Mouse (Mus musculus): ENCODE results near the gene Gm43064. TPM values are rescaled to one million over a fixed set of nuclear protein-coding genes. Genes with fewer than 3 reads are reported as not detected.
"Not testable (repeated sequence)": the region's sequence is repeated elsewhere in the genome, so short reads cannot be mapped to it uniquely, and the experiment has no call there.

Gene Gm43064
- polyA plus RNA-seq, 1 experiment, result not detected

DNA sequence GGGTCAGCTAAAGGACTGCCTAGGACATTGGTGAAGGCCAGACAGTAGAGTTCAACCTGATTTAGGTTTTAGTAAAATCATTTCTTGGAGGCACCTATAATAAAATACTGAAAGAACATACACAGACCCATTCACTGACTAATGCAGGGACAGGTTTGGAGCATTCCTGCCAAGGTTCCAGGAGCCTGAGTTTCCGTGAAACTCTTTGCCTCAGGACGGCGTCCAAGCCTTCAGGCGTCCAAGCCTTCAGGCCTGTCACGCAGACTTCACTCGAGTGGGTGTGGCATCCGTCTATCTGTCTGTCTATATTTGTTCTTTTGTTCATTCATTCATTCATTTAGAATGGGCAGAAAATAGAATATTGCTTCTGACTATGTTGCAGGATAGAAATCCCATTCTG lies 21.8 kb downstream of the Gm43064 start:
- no peak overlapping the region for H3K27ac ChIP-seq (ENCODE audit: insufficient read depth, low read depth, low read length)
- peaks cover 26% of the 10 kb centered on the region for H3K4me1 ChIP-seq (ENCODE audit: control insufficient read depth, insufficient read depth, low read length)
- TF ChIP-seq CTCF (IDR thresholded peaks at IDR 0.05; ENCODE audit: low read depth, low read length), result no peak
- TF ChIP-seq POLR2A (IDR thresholded peaks at IDR 0.05; ENCODE audit: borderline replicate concordance, low read depth, low read length), result no peak
- H3K4me3 ChIP-seq (ENCODE audit: insufficient read depth, low read length), result no peak overlapping the region

DNA sequence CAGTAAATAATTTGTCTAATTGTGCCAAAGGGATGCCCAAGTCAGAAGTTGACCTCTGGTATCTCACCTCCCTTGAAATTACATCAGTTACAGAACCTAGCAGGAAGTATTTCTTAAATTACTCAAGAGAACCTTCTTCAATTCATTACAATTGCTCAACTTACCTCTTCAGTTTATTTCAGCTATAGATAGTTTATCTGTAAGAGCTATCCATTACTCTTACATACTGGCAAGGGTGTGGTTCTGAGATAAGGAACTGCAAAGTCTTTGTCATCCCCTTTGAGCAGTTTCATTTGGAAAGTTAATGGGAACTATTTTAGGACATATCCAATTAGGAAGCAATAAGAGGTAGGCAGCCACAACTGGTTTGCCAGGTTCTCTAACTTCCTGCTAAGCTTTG lies 23.1 kb downstream of the Gm43064 start, which contains the start of gene Bcl2l15:
TSS of gene Bcl2l15 (plus strand) at position 176 of the 400 bp plus-strand sequence.
- Histone ChIP-seq H3K27ac (ENCODE audit: insufficient read depth, low read depth, low read length) (no peak within 1 kb of the TSS), H3K4me1 (ENCODE audit: control insufficient read depth, insufficient read depth, low read length) (peaks cover 26% of the 10 kb centered on the region), H3K4me3 (ENCODE audit: insufficient read depth, low read length) (no peak within 1 kb of the TSS)
- TF ChIP-seq POLR2A (IDR thresholded peaks at IDR 0.05; ENCODE audit: borderline replicate concordance, low read depth, low read length) (no peak), CTCF (IDR thresholded peaks at IDR 0.05; ENCODE audit: low read depth, low read length) (no peak)

DNA sequence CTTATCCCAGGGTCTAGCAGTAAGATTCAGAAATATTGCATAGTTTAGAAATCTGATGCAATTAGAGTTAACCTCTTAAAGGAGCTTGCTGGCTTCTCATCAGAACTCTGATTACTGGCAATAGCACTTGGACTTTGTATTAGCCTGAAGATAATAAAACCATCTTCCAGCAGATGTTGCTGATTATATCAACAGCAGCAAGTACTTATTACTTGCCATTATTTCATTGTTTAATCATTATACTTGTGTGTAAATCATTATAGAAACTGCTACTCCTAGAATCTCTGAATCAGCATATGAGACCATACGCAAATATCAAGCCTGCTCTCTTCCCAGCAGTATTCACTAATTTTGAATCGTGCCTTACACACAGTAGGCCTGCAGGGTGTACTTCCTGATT lies 24.6 kb downstream of the Gm43064 start:
- TF ChIP-seq POLR2A (IDR thresholded peaks at IDR 0.05; ENCODE audit: borderline replicate concordance, low read depth, low read length), result no peak
- TF ChIP-seq CTCF (IDR thresholded peaks at IDR 0.05; ENCODE audit: low read depth, low read length), result no peak
- Histone ChIP-seq H3K27ac (ENCODE audit: insufficient read depth, low read depth, low read length) (no peak overlapping the region), H3K4me1 (ENCODE audit: control insufficient read depth, insufficient read depth, low read length) (peaks cover 26% of the 10 kb centered on the region), H3K4me3 (ENCODE audit: insufficient read depth, low read length) (no peak overlapping the region)

DNA sequence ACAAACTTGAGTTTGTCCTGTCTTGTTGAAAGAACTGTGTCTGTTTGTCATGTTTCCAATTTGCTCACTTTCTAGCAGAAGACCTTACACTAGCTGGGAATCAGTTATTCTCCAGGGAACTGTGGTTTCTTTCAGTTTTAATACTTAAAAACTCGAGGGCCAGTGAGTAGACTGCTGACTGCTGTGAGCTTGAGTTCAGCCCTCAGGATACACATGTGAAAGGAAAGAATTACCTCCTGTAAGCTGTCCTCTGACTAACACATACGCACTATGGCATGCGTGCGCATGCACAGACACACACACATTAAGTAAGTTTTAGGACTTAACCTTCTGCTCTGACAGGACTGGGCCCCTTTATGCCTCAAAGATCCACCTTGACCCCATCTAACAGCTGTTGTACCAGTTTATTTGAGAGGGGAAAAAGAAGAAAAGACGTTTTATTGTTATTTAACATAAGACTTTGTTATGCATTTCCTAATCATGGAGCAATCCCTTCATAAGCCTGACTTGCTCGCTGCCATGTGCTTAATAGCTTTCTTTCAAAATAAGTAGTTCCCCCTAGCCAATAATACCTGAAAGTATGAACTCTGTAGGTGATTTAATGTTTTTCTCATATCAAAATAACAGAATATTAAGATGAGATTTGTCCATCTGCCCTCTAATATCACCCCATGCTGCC lies 26.0 kb downstream of the Gm43064 start:
- no peak overlapping the region for H3K27ac ChIP-seq (ENCODE audit: insufficient read depth, low read depth, low read length)
- no peak overlapping the region for H3K4me3 ChIP-seq (ENCODE audit: insufficient read depth, low read length)
- peaks cover 20% of the 10 kb centered on the region for H3K4me1 ChIP-seq (ENCODE audit: control insufficient read depth, insufficient read depth, low read length)
- no peak for TF ChIP-seq POLR2A (IDR thresholded peaks at IDR 0.05; ENCODE audit: borderline replicate concordance, low read depth, low read length)
- no peak for TF ChIP-seq CTCF (IDR thresholded peaks at IDR 0.05; ENCODE audit: low read depth, low read length)

DNA sequence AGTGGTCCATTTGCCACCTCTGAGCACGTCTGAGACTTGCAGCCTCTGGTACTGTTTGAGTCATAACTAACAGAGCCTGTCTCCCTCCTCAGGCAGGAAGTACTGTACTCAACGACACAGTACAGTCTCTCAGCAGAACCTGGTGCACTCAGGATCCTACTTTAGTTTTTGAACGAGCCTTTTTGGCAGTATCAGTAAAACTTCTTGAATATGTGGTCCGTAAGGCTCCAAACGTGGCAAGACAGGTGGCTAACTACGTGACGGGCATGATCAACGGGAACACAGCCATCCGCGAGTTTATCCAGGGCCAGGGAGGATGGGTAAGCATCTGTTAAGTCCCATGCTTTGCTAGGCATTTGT lies 26.6 kb downstream of the Gm43064 start:
- Histone ChIP-seq H3K27ac (ENCODE audit: insufficient read depth, low read depth, low read length) (no peak overlapping the region), H3K4me1 (ENCODE audit: control insufficient read depth, insufficient read depth, low read length) (peaks cover 19% of the 10 kb centered on the region), H3K4me3 (ENCODE audit: insufficient read depth, low read length) (no peak overlapping the region)
- TF ChIP-seq POLR2A (IDR thresholded peaks at IDR 0.05; ENCODE audit: borderline replicate concordance, low read depth, low read length) (no peak), CTCF (IDR thresholded peaks at IDR 0.05; ENCODE audit: low read depth, low read length) (no peak)

DNA sequence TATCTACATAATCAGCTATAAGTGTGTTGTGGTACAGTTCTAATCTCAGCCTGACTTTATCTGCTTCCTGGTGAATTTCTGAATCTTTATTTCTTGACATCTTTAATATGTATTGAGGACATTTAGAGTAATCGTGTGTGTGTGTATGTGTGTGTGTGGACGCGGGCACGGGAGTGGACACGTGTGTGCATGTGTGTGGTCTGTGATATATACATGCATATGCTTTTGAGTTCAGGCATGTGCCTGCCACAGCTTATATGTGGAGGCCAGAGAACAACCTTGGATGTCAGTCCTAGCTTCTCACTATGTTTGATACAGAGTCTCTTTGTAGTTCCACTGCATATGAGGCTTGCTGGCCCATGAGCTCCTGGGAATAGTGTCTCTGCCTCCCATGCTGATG lies 27.1 kb downstream of the Gm43064 start:
- peaks cover 14% of the 10 kb centered on the region for H3K4me1 ChIP-seq (ENCODE audit: control insufficient read depth, insufficient read depth, low read length)
- no peak overlapping the region for H3K4me3 ChIP-seq (ENCODE audit: insufficient read depth, low read length)
- no peak overlapping the region for H3K27ac ChIP-seq (ENCODE audit: insufficient read depth, low read depth, low read length)
- TF ChIP-seq POLR2A (IDR thresholded peaks at IDR 0.05; ENCODE audit: borderline replicate concordance, low read depth, low read length), result no peak
- no peak for TF ChIP-seq CTCF (IDR thresholded peaks at IDR 0.05; ENCODE audit: low read depth, low read length)

DNA sequence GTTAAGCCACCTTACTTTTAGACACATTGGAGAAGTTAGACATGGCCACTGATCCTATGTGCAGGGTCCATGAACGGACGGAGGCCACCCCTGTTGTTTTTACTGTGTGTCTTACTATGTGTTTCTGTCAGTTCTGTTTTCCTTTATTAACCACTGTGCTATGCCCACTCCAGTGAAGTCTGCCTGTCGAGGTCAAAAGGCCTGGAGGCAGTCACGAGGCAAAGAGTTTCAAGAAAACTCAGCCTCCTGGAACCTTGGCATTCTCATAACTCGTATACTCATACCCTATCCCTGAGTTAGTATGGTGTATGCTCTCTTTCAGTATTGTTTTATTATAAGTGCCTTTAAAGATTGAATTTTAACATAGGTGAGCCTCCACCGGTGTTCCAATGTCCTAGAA lies 30.3 kb downstream of the Gm43064 start:
- TF ChIP-seq POLR2A (IDR thresholded peaks at IDR 0.05; ENCODE audit: borderline replicate concordance, low read depth, low read length) (no peak), CTCF (IDR thresholded peaks at IDR 0.05; ENCODE audit: low read depth, low read length) (no peak)
- 0 out of 2 replicates have a peak, but pooled peaks cover 2% of the 10 kb centered on the region for H3K4me1 ChIP-seq (ENCODE audit: control insufficient read depth, insufficient read depth, low read length)
- no peak overlapping the region for H3K27ac ChIP-seq (ENCODE audit: insufficient read depth, low read depth, low read length)
- H3K4me3 ChIP-seq (ENCODE audit: insufficient read depth, low read length), result no peak overlapping the region

DNA sequence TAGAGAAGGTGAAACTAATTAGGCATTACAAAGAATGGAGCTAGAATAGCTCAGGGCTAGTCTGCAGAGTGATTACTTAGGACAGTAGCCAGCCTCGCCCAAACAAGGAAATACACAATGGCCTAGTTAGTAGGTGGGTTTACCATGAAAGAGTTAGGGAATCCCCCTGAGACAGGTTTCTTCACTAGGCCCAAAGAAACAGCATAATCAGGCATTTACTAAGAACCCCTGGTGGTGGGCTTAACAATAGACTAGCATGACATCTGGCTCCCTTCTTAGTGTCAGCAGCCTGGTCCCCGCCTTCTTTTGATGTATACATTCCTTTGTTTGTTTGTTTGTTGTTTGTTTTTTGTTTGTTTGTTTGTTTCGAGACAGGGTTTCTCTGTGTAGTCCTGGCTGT lies 30.8 kb downstream of the Gm43064 start:
- not testable (repeated sequence) for H3K4me3 ChIP-seq (ENCODE audit: insufficient read depth, low read length); H3K27ac ChIP-seq (ENCODE audit: insufficient read depth, low read depth, low read length); H3K4me1 ChIP-seq (ENCODE audit: control insufficient read depth, insufficient read depth, low read length)

DNA sequence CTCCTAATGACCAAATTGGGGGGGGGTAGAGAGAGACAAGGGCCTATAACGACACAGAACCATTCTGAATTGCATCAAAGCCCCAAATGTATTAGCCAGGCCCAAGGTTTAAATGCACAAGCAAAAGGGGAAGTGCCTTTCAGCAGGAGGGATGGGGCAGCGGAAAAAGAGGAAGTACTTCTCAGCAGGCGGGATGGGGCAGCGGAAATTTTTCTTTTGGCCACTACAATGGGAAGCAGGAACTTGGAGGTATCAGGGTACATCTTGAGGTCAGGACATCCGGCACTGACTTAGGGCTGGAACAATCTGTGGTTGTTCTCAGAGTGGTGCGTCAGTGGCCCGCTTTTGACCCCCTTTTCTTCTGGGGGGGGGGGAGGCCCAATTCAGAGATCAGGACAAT lies 31.6 kb downstream of the Gm43064 start:
- H3K4me1 ChIP-seq (ENCODE audit: control insufficient read depth, insufficient read depth, low read length); H3K27ac ChIP-seq (ENCODE audit: insufficient read depth, low read depth, low read length): not testable (repeated sequence)

DNA sequence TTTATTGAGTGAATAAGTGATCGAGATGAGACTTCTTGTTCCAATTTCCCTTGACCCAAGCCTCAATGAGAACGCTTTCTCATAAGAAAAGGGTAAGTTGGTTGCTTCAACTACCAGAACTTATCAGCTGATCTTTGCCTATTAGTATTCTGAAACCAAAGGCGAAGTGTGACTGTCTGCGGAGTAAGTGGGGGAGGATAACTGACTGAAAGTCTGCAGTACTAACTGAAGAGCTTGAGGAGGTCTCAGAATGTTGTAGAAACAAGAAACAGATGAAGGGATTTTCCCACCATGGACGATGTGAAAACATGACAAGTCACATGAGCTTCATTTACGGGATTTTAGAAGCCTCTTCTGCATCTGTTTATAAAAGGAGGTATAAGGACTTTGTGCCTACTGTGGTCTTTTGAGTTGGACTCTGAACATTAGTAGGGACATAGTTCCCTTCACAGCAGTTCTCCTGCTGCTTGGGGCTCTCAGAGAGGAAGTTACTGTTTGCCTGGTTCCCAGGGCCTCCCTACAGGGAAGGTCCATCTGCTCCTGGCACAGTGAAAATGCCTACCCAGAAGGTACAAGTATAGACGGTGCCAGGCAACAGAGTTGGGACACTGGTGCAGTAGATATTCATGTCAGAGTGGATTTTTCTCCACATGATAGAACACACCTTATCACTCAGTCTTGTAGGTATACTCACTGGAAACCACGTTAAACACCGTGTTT lies 41.4 kb downstream of the Gm43064 start:
- TF ChIP-seq POLR2A (IDR thresholded peaks at IDR 0.05; ENCODE audit: borderline replicate concordance, low read depth, low read length) (no peak), CTCF (IDR thresholded peaks at IDR 0.05; ENCODE audit: low read depth, low read length) (no peak)
- Histone ChIP-seq H3K4me1 (ENCODE audit: control insufficient read depth, insufficient read depth, low read length) (peaks cover 17% of the 10 kb centered on the region), H3K4me3 (ENCODE audit: insufficient read depth, low read length) (no peak overlapping the region), H3K27ac (ENCODE audit: insufficient read depth, low read depth, low read length) (no peak overlapping the region)

More for the DNA sequence above, 31.6 kb downstream of the Gm43064 start:
- not testable (repeated sequence) for H3K4me3 ChIP-seq (ENCODE audit: insufficient read depth, low read length)

Data from bone marrow macrophage, adult 2 months (primary cell).